Mouse (Mus musculus) left cerebral cortex, adult 11 months (tissue): Measurements from ENCODE around the gene Smim13.
"Not testable (repeated sequence)": the region's sequence is repeated elsewhere in the genome, so short reads cannot be mapped to it uniquely, and the experiment has no call there.

ENCODE experiments used
- DNase-seq: peaks from one replicate; pipeline ENCODE4 v3.0.0; 2022; ENCODE audit warnings: low spot score

Smim13 gene

GRCm38 (mm10) chr13:41249538-41250317, at the start of gene Smim13:
Smim13 (plus strand) TSS chr13:41249844.
- DNase-seq, result peak; percentile 93

GRCm38 (mm10) chr13:41200861-41201260, 48.8 kb upstream of the Smim13 start:
- DNase-seq, result peak; percentile 4

- DNase-seq, result no peak
Measured at GRCm38 (mm10) chr13:41203289-41203688, 46.4 kb upstream of the Smim13 start.

GRCm38 (mm10) chr13:41203691-41204090, 46.0 kb upstream of the Smim13 start:
- no peak for DNase-seq

GRCm38 (mm10) chr13:41205568-41205967, 44.1 kb upstream of the Smim13 start:
- not testable (repeated sequence) for DNase-seq

- no peak for DNase-seq
Measured at GRCm38 (mm10) chr13:41206241-41206640, 43.4 kb upstream of the Smim13 start.

- DNase-seq, result no peak
Measured at GRCm38 (mm10) chr13:41211276-41211675, 38.4 kb upstream of the Smim13 start.

- DNase-seq, result no peak
Measured at GRCm38 (mm10) chr13:41212558-41213322, 36.9 kb upstream of the Smim13 start.

- no peak for DNase-seq
Measured at GRCm38 (mm10) chr13:41215669-41216068, 34.0 kb upstream of the Smim13 start.

GRCm38 (mm10) chr13:41216236-41216635, 33.4 kb upstream of the Smim13 start:
- DNase-seq, result no peak

- DNase-seq, result no peak
Measured at GRCm38 (mm10) chr13:41219056-41219455, 30.6 kb upstream of the Smim13 start.

GRCm38 (mm10) chr13:41219687-41220303, 29.8 kb upstream of the Smim13 start:
- DNase-seq, result no peak

- DNase-seq, result no peak
Measured at GRCm38 (mm10) chr13:41220304-41220834, 29.3 kb upstream of the Smim13 start, which contains the start of gene Elovl2. Elovl2 (minus strand) TSS chr13:41220405.

GRCm38 (mm10) chr13:41226513-41226912, 23.1 kb upstream of the Smim13 start:
- DNase-seq, result no peak

GRCm38 (mm10) chr13:41228060-41228459, 21.6 kb upstream of the Smim13 start:
- no peak for DNase-seq

GRCm38 (mm10) chr13:41230256-41230655, 19.4 kb upstream of the Smim13 start:
- DNase-seq, result no peak

- DNase-seq, result no peak
Measured at GRCm38 (mm10) chr13:41231389-41231983, 18.2 kb upstream of the Smim13 start.

GRCm38 (mm10) chr13:41232209-41232608, 17.4 kb upstream of the Smim13 start:
- no peak for DNase-seq

GRCm38 (mm10) chr13:41233241-41233640, 16.4 kb upstream of the Smim13 start:
- no peak for DNase-seq

GRCm38 (mm10) chr13:41235181-41235580, 14.5 kb upstream of the Smim13 start:
- no peak for DNase-seq

- no peak for DNase-seq
Measured at GRCm38 (mm10) chr13:41235845-41236741, 13.6 kb upstream of the Smim13 start.
